Mouse (Mus musculus): Measurements from ENCODE around the gene Gm45808. TPM values are rescaled to one million over a fixed set of nuclear protein-coding genes. Genes with fewer than 3 reads are reported as not detected.
"Not testable (repeated sequence)": the region's sequence is repeated elsewhere in the genome, so short reads cannot be mapped to it uniquely, and the experiment has no call there.

The Gm45808 gene
- total RNA-seq, 2 experiments from 2014 or later = 6.1 to 6.6 TPM

GRCm38 (mm10) chr7:45509912-45510787 lies 23.5 kb upstream of the Gm45808 start, which contains the start of gene Nucb1:
Gene Nucb1, minus strand, starts transcription at chr7:45510406.
- peak; percentile 89 for DNase-seq
- intact Hi-C loops (cut with DNase I) = no loop called here

GRCm38 (mm10) chr7:45509181-45509882 lies 22.7 kb upstream of the Gm45808 start:
- intact Hi-C loops (cut with DNase I) = no loop called here
- DNase-seq = no peak

- no peak for DNase-seq
- intact Hi-C loops (cut with DNase I) = no loop called here
These were observed 21.9 kb upstream of the Gm45808 start for GRCm38 (mm10) chr7:45508561-45508960.

- no peak for DNase-seq
- intact Hi-C loops (cut with DNase I) = no loop called here
These were observed 21.0 kb upstream of the Gm45808 start for GRCm38 (mm10) chr7:45507583-45507982.

GRCm38 (mm10) chr7:45498427-45498826 lies 11.8 kb upstream of the Gm45808 start:
- DNase-seq = no peak
- intact Hi-C loops (cut with DNase I) = no loop called here

- intact Hi-C loops (cut with DNase I) = no loop called here
- DNase-seq = no peak
These were observed 7.9 kb upstream of the Gm45808 start for GRCm38 (mm10) chr7:45494548-45494947.

GRCm38 (mm10) chr7:45492951-45493350 lies 6.3 kb upstream of the Gm45808 start:
- intact Hi-C loops (cut with DNase I) = no loop called here
- DNase-seq = peak in 1 of 2 experiments; percentile 39

- intact Hi-C loops (cut with DNase I) = no loop called here
These were observed 5.7 kb upstream of the Gm45808 start for GRCm38 (mm10) chr7:45492225-45492844.

GRCm38 (mm10) chr7:45491264-45491663 lies 4.7 kb upstream of the Gm45808 start:
- intact Hi-C loops (cut with DNase I) = no loop called here
- no peak for DNase-seq

More at GRCm38 (mm10) chr7:45492225-45492844, 5.7 kb upstream of the Gm45808 start:
- no peak for DNase-seq

GRCm38 (mm10) chr7:45490822-45491221 lies 4.2 kb upstream of the Gm45808 start:
- DNase-seq = no peak
- intact Hi-C loops (cut with DNase I) = no loop called here

GRCm38 (mm10) chr7:45489578-45489977 lies 3.0 kb upstream of the Gm45808 start:
- no peak for DNase-seq
- intact Hi-C loops (cut with DNase I) = no loop called here

GRCm38 (mm10) chr7:45488293-45489204 lies 1.9 kb upstream of the Gm45808 start, which contains the start of gene Dhdh:
Gene Dhdh, minus strand, starts transcription at chr7:45488805.
- intact Hi-C loops (cut with DNase I) = no loop called here
- peak; percentile 60 to 67 for DNase-seq

GRCm38 (mm10) chr7:45487861-45488292 lies 1.3 kb upstream of the Gm45808 start:
- no peak for DNase-seq
- intact Hi-C loops (cut with DNase I) = no loop called here

GRCm38 (mm10) chr7:45486158-45486557 lies 453 bp downstream of the Gm45808 start:
- DNase-seq = no peak
- intact Hi-C loops (cut with DNase I) = no loop called here

GRCm38 (mm10) chr7:45484985-45485384 lies 1.6 kb downstream of the Gm45808 start:
- DNase-seq; intact Hi-C loops (cut with DNase I): not testable (repeated sequence)

GRCm38 (mm10) chr7:45482166-45482565 lies 4.4 kb downstream of the Gm45808 start:
- DNase-seq = no peak
- intact Hi-C loops (cut with DNase I) = no loop called here

GRCm38 (mm10) chr7:45481374-45481927 lies 5.2 kb downstream of the Gm45808 start, which contains the start of gene Tulp2:
Gene Tulp2, plus strand, starts transcription at chr7:45481877.
- intact Hi-C loops (cut with DNase I) = no loop called here
- no peak for DNase-seq

GRCm38 (mm10) chr7:45480310-45480709 lies 6.3 kb downstream of the Gm45808 start:
- intact Hi-C loops (cut with DNase I) = not testable (repeated sequence)

GRCm38 (mm10) chr7:45478774-45479173 lies 7.8 kb downstream of the Gm45808 start:
- intact Hi-C loops (cut with DNase I) = loop anchor here (5.0 kb wide), 1 partner anchor 39 kb away; no protein-coding TSS in a partner anchor
- no peak for DNase-seq

More at GRCm38 (mm10) chr7:45480310-45480709, 6.3 kb downstream of the Gm45808 start:
- not testable (repeated sequence) for DNase-seq

Measured in gastrocnemius, postnatal 36 days (tissue).